1 mouse cellular context compared by ENCODE assay signal in the genomic region with DNA sequence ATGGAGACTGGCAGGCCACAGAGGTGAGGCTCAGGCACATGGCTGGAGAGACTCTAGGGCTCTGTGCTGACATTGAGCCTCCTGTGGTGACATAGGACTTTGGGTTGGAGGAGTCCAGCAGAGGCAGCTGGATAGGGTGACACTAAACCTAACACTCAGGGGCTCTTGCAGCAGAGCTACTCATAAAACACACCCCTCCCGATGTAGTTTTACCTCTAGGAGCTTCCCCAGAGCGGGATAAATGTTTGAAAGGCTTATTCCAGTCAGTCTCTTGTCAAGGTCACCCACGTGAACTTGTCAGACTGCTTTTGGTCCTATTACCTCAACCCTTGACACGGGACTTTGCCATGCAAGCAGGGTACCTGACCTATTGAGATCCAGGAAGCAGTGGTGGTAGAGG.
TF ChIP-seq lines count a peak whose summit lies in the region.

No protein-coding gene starts in this region.

TF ChIP-seq in CH12.LX, 34 proteins besides CTCF, POLR2A, EP300 and RAD21:
- no peak; the same call in 1 of the 2 replicates for TF ChIP-seq POLR2AphosphoS2 (IDR thresholded peaks at IDR 0.05; ENCODE audit: low read depth, low read length)
- TF ChIP-seq CHD2 (IDR thresholded peaks at IDR 0.05; ENCODE audit: low read length) = 0 out of 2 replicates have a peak, but pooled peaks have one; percentile 3
- 0 out of 2 replicates have a peak, but pooled peaks have one; percentile 5 for TF ChIP-seq ZMIZ1 (IDR thresholded peaks at IDR 0.05; ENCODE audit: low read depth, low read length)
